Mouse (Mus musculus): ENCODE data around the gene Irgm1. TPM values are rescaled to one million over a fixed set of nuclear protein-coding genes. Genes with fewer than 3 reads are reported as not detected.

The Irgm1 gene
- total and polyA plus RNA-seq, 3 experiments, result 25.7 to 58.1 (median 49.0) TPM

DNA sequence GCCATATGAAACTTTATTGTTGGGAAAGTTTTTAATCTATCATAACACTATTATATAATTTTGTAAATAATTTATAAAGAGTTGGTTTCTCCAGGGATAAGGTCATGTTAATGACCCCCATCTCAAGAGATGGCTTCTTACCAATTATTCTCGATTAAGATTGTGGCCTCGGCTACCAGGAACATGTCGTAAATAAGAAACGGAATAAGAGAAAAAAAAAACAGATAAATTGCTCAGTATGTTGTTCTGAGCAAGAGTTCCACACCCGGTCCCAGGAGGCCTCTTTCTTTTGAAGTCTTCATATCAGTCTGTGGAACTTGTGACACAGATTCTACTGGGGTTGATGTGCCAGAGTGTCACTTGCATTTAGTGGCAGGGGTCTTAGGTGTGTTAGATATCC lies 30.3 kb downstream of the Irgm1 start:
- Histone ChIP-seq H3K4me1 (ENCODE audit: control insufficient read depth in 1 of 2, insufficient read depth in 2 of 2) (peaks cover 31 to 90% of the 10 kb centered on the region in 2 experiments), H3K27ac (ENCODE audit: insufficient read depth, low read depth) (peak overlapping the region; percentile 79), H3K9ac (ENCODE audit: insufficient read depth, low read depth) (0 out of 2 replicates have a peak overlapping the region, but pooled peaks have one; percentile 34), H3K79me2 (replicated peaks; ENCODE audit: control insufficient read depth, extremely low read depth, insufficient read depth, poor library complexity, severe bottlenecking) (no peaks in the 10 kb centered on the region), H3K36me3 (replicated peaks in 1 of 2; ENCODE audit: control insufficient read depth in 1 of 2, insufficient read depth in 1 of 2, low read length in 1 of 2) (peaks cover 3 to 13% of the 10 kb centered on the region in 2 experiments), H3K9me3 (replicated peaks; ENCODE audit: low read length) (no peaks in the 10 kb centered on the region), H3K27me3 (replicated peaks) (peaks cover 5% of the 10 kb centered on the region), H3K4me2 (ENCODE audit: insufficient read depth, low read depth, poor library complexity, severe bottlenecking) (peak overlapping the region; percentile 62; the same call in 1 of the 2 replicates), H3K4me3 (replicated peaks in 1 of 3; ENCODE audit: low read depth in 2 of 3, low read length in 2 of 3, poor library complexity in 1 of 3) (no peak overlapping the region)
- in situ Hi-C loops (cut with MboI; ENCODE audit: low pct_ligation_motif_present, low pct_unique_long_range_greater_than_20kb, low sequenced_read_pairs), result no loop called here
- no peak for TF ChIP-seq SMC3 (IDR thresholded peaks at IDR 0.05; ENCODE audit: low read depth, low read length)
- no peak for TF ChIP-seq USF1 (IDR thresholded peaks at IDR 0.05; ENCODE audit: low read depth, low read length)
- no peak for TF ChIP-seq SIN3A (IDR thresholded peaks at IDR 0.05; ENCODE audit: low read length)
- TF ChIP-seq CHD2 (IDR thresholded peaks at IDR 0.05; ENCODE audit: low read length), result no peak
- no peak; the same call in 1 of the 2 replicates for TF ChIP-seq ETS1 (conservative IDR thresholded peaks at IDR 0.05; ENCODE audit: low read depth, low read length)
- TF ChIP-seq ZNF384 (IDR thresholded peaks at IDR 0.05; ENCODE audit: low read depth, low read length), result peak; percentile 75
- TF ChIP-seq IRF4 (IDR thresholded peaks at IDR 0.05; ENCODE audit: low read depth, low read length), result peak; percentile 28; the same call in 1 of the 2 replicates
- 0 out of 2 replicates have a peak, but pooled peaks have one; percentile 29 for TF ChIP-seq MEF2A (IDR thresholded peaks at IDR 0.05; ENCODE audit: borderline replicate concordance, low read depth, low read length)
- dilution Hi-C loops (cut with MboI; ENCODE audit: extremely low pct_ligation_motif_present, extremely low pct_unique_long_range_greater_than_20kb, low sequenced_read_pairs), result no loop called here
- DNase-seq (ENCODE audit: extremely low read depth), result no peak

DNA sequence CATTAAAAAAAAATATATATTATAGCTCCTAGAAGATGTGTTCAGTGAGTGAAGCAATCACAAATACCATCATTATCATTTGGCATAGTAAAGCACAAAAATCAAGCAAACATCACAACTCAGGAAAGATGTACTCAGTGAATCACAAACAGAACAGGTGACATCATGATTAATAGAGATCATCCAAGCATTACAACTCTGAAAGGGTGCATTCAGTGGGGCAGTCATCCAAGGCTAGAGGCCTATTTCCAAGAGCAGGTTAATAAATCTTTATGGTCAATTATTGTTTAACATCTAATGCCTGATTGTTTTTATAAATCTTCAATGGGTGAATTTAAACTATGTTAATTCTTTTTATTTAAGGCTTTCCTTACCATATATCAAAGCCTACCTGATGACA lies 30.7 kb downstream of the Irgm1 start:
- dilution Hi-C loops (cut with MboI; ENCODE audit: extremely low pct_ligation_motif_present, extremely low pct_unique_long_range_greater_than_20kb, low sequenced_read_pairs), result no loop called here

More for the DNA sequence above, 30.7 kb downstream of the Irgm1 start:
- Histone ChIP-seq H3K9me3 (replicated peaks; ENCODE audit: low read length) (no peaks in the 10 kb centered on the region), H3K4me3 (replicated peaks in 1 of 3; ENCODE audit: low read depth in 2 of 3, low read length in 2 of 3, poor library complexity in 1 of 3) (no peak overlapping the region), H3K27ac (ENCODE audit: insufficient read depth, low read depth) (no peak overlapping the region), H3K4me2 (ENCODE audit: insufficient read depth, low read depth, poor library complexity, severe bottlenecking) (no peak overlapping the region), H3K36me3 (replicated peaks in 1 of 2; ENCODE audit: control insufficient read depth in 1 of 2, insufficient read depth in 1 of 2, low read length in 1 of 2) (peaks cover 3 to 10% of the 10 kb centered on the region in 2 experiments), H3K4me1 (ENCODE audit: control insufficient read depth in 1 of 2, insufficient read depth in 2 of 2) (peaks cover 31 to 90% of the 10 kb centered on the region in 2 experiments), H3K27me3 (replicated peaks) (peaks cover 8% of the 10 kb centered on the region), H3K9ac (ENCODE audit: insufficient read depth, low read depth) (no peak overlapping the region), H3K79me2 (replicated peaks; ENCODE audit: control insufficient read depth, extremely low read depth, insufficient read depth, poor library complexity, severe bottlenecking) (no peaks in the 10 kb centered on the region)
- in situ Hi-C loops (cut with MboI; ENCODE audit: low pct_ligation_motif_present, low pct_unique_long_range_greater_than_20kb, low sequenced_read_pairs), result no loop called here
- no peak for DNase-seq (ENCODE audit: extremely low read depth)
- TF ChIP-seq POLR2A (IDR thresholded peaks at IDR 0.05; ENCODE audit: low read depth, low read length) (no peak), PAX5 (IDR thresholded peaks at IDR 0.05; ENCODE audit: low read length) (no peak), SMC3 (IDR thresholded peaks at IDR 0.05; ENCODE audit: low read depth, low read length) (no peak), UBTF (IDR thresholded peaks at IDR 0.05; ENCODE audit: low read depth, low read length) (no peak), GABPA (IDR thresholded peaks at IDR 0.05; ENCODE audit: insufficient replicate concordance, low read depth, low read length) (no peak), KAT2A (IDR thresholded peaks at IDR 0.05; ENCODE audit: insufficient replicate concordance, low read length) (no peak), NELFE (IDR thresholded peaks at IDR 0.05; ENCODE audit: low read depth, low read length) (no peak), MAX (IDR thresholded peaks at IDR 0.05; ENCODE audit: low read length) (no peak), ELF1 (IDR thresholded peaks at IDR 0.05; ENCODE audit: low read depth, low read length) (no peak), BHLHE40 (IDR thresholded peaks at IDR 0.05; ENCODE audit: low read depth, low read length) (no peak), RAD21 (IDR thresholded peaks at IDR 0.05; ENCODE audit: low read depth, low read length) (no peak), SIN3A (IDR thresholded peaks at IDR 0.05; ENCODE audit: low read length) (no peak), MEF2A (IDR thresholded peaks at IDR 0.05; ENCODE audit: borderline replicate concordance, low read depth, low read length) (no peak), ZC3H11A (IDR thresholded peaks at IDR 0.05; ENCODE audit: low read depth, low read length) (no peak), JUND (conservative IDR thresholded peaks at IDR 0.05; ENCODE audit: low read depth, low read length) (no peak), HCFC1 (IDR thresholded peaks at IDR 0.05; ENCODE audit: low read depth, low read length) (no peak), CHD1 (IDR thresholded peaks at IDR 0.05; ENCODE audit: low read depth, low read length) (no peak; the same call in 1 of the 2 replicates), POLR2AphosphoS2 (IDR thresholded peaks at IDR 0.05; ENCODE audit: low read depth, low read length) (no peak), CTCF (conservative IDR thresholded peaks at IDR 0.05 in 1 of 2, IDR thresholded peaks at IDR 0.05 in 1 of 2; ENCODE audit: low read depth in 2 of 2, low read length in 2 of 2) (no peak)

Measured in CH12.LX (cell line).